Mouse (Mus musculus) spleen, adult 2 months (tissue): Measurements from ENCODE around the gene Lrrc8c.

ENCODE experiments used
- CTCF ChIP-seq: fragments of 200-500 bp; IDR thresholded peaks from 2 replicates; pipeline ENCODE4 v1.5.1; 2011; ENCODE audit warnings: mild to moderate bottlenecking, inconsistent platforms; ENCODE audit not compliant: insufficient read depth, insufficient read length, insufficient replicate concordance; ENCODE audit errors: extremely low read depth
- POLR2A ChIP-seq: fragments of 200-500 bp; IDR thresholded peaks from 2 replicates; pipeline ENCODE4 v1.6.1; 2011; ENCODE audit warnings: low read depth, low read length, inconsistent platforms

DNA sequence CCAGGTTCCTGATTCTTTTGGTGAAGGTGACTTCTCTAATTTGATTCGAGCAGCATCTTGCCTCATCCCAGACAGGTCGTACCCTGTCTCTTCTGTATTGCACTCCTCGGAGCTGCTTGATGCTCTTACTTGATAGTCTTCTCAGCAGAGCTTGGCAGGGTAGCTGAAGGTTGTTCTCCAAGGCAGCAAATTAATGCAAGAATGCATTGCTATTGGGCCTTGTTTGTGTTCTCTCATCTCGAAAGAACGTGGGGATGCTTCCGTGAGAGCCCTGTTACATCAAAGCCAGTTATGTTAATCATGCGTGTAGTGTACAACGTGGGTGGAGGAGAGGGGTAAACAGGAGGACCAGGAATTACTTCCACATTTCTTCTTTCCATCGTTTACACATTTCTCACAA, 86.5 kb downstream of the Lrrc8c start:
- TF ChIP-seq CTCF: no peak
- no peak for TF ChIP-seq POLR2A
